Mouse (Mus musculus) spleen, adult 2 months (tissue): ENCODE results near the gene Pear1.

Experiments used
- CTCF ChIP-seq: fragments of 200-500 bp; IDR thresholded peaks from 2 replicates; pipeline ENCODE4 v1.5.1; 2011; ENCODE audit warnings: mild to moderate bottlenecking, inconsistent platforms; ENCODE audit not compliant: insufficient read depth, insufficient read length, insufficient replicate concordance; ENCODE audit errors: extremely low read depth
- POLR2A ChIP-seq: fragments of 200-500 bp; IDR thresholded peaks from 2 replicates; pipeline ENCODE4 v1.6.1; 2011; ENCODE audit warnings: low read depth, low read length, inconsistent platforms

- TF ChIP-seq POLR2A, result no peak
- TF ChIP-seq CTCF, result peak; percentile 71; the same call in 1 of the 2 replicates
Measured at GRCm38 (mm10) chr3:87749036-87749435, 75.1 kb downstream of the Pear1 start.
